Mouse (Mus musculus): ENCODE results near the gene Ninl.

DNA sequence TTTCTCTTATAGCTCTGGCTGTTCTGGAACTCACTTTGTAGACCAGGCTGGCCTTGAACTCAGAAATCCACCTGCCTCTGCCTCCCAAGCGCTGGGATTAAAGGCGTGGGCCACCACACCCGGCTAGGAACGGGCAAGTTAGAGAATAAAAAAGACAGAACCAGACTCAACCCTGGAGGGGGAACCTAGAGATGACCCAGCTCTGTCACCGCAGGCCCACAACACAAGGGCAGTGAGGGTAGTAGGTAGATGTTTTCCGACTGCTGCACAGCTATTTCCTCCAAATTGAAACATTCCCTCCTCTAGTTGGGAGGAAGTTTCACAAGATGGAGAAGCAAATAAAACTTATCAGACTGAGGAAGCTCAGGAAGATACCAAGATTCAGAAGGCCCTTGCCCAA is 61.5 kb downstream of the Ninl start:
- no peak for TF ChIP-seq CTCF (IDR thresholded peaks at IDR 0.05; ENCODE audit: borderline replicate concordance, insufficient read depth, low read length)
- TF ChIP-seq POLR2A (IDR thresholded peaks at IDR 0.05; ENCODE audit: low read depth, low read length), result no peak
